Mouse (Mus musculus) liver, adult 2 months (tissue): ENCODE data around the gene Plxna1.

Source experiments
- CTCF ChIP-seq: fragments of 200-500 bp; IDR thresholded peaks from 2 replicates; pipeline ENCODE4 v1.5.1; 2011; ENCODE audit warnings: low read depth, low read length, control low read depth
- POLR2A ChIP-seq: fragments of 200-500 bp; IDR thresholded peaks from 2 replicates; pipeline ENCODE4 v1.6.1; 2011; ENCODE audit warnings: low read length, control low read depth; ENCODE audit not compliant: insufficient read depth; ENCODE audit errors: extremely low read depth

GRCm38 (mm10) chr6:89296001-89296709, 66.3 kb downstream of the Plxna1 start:
- TF ChIP-seq CTCF (no peak), POLR2A (no peak)
